Mouse (Mus musculus) midbrain, embryonic 16.5 days (tissue): ENCODE data around the gene Ccr9. TPM values are rescaled to one million over a fixed set of nuclear protein-coding genes. Genes with fewer than 3 reads are reported as not detected.

Experiments used
- ATAC-seq: fragments of 200-750 bp; cut with Nextera tagmentation; 2 replicates; pipeline ENCODE4 v1.8.0; 2017; ENCODE audit warnings: moderate TSS enrichment
- H3K27ac ChIP-seq: fragments of 300-500 bp; sonication (generic); 2 replicates; pipeline ENCODE4 v1.5.1; 2014; ENCODE audit warnings: mild to moderate bottlenecking, low read length, mixed read lengths
- H3K27me3 ChIP-seq: fragments of 300-500 bp; sonication (generic); 2 replicates; pipeline ENCODE4 v1.6.1; 2014; ENCODE audit warnings: low read depth, low read length, mixed read lengths; ENCODE audit not compliant: control insufficient read depth, insufficient read depth
- H3K36me3 ChIP-seq: fragments of 300-500 bp; sonication (generic); 2 replicates; pipeline ENCODE4 v1.6.1; 2014; ENCODE audit warnings: mild to moderate bottlenecking, low read length, moderate library complexity, mixed read lengths; ENCODE audit not compliant: control insufficient read depth, insufficient read depth
- H3K4me1 ChIP-seq: fragments of 300-500 bp; sonication (generic); 2 replicates; pipeline ENCODE4 v1.6.1; 2014; ENCODE audit warnings: mild to moderate bottlenecking, low read length, mixed read lengths; ENCODE audit not compliant: control insufficient read depth, insufficient read depth
- H3K4me2 ChIP-seq: fragments of 300-500 bp; sonication (generic); 2 replicates; pipeline ENCODE4 v1.6.1; 2014; ENCODE audit warnings: mild to moderate bottlenecking, low read length, mixed read lengths
- H3K4me3 ChIP-seq: fragments of 300-500 bp; sonication (generic); 2 replicates; pipeline ENCODE4 v1.5.1; 2014; ENCODE audit warnings: low read depth, mild to moderate bottlenecking, low read length, moderate library complexity, mixed read lengths
- H3K9ac ChIP-seq: fragments of 300-500 bp; sonication (generic); 2 replicates; pipeline ENCODE4 v1.6.1; 2014; ENCODE audit warnings: low read depth, low read length, mixed read lengths
- H3K9me3 ChIP-seq: fragments of 300-500 bp; sonication (generic); replicated peaks from 2 replicates; pipeline ENCODE4 v1.6.1; 2014; ENCODE audit warnings: mild to moderate bottlenecking, low read length, mixed read lengths; ENCODE audit not compliant: control insufficient read depth, poor library complexity, severe bottlenecking
- whole genome bisulfite sequencing: fragments of 180-500 bp; shearing (Covaris S2); extraction: QIAGEN DNeasy Blood & Tissue Kit; methylation state at CpG from one replicate; pipeline ENCODE4 v1.1.7; 2014; 5-methylcytosine and 5-hydroxymethylcytosine counted together
- polyA plus RNA-seq: library from polyadenylated mRNA; unstranded; fragments of >200 nt; fragmentation: Nextera tagmentation; extraction: Ambion mirVana; gene quantifications from 2 replicates; pipeline ENCODE4 v1.2.1, GENCODE M21; 2015

The Ccr9 gene
- polyA plus RNA-seq, 1 experiment from 2014 or later = 0.30 TPM

DNA sequence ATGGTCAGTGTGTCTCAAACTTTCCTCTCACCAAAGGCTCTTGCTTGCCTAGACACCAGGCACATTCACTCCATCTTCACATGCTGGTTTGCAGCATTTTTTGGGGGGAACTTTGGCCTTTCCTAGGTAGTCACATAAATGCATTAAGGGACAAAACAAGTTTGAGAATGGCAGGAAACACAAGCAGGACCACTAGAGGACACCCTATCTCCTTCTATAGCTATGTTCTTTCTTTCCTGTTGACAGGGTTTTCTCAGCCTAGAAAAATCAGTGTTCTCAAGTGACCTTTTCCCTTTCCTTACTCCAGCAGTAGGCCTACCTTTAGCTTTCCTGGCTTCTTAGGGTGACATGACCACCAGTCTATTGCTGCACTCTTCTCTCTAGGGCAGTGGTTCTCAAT lies 124.7 kb downstream of the Ccr9 start:
- Histone ChIP-seq H3K9me3 (no peaks in the 10 kb centered on the region), H3K9ac (no peak overlapping the region), H3K36me3 (peaks cover 3% of the 10 kb centered on the region), H3K4me3 (no peak overlapping the region), H3K4me2 (no peak overlapping the region), H3K27me3 (no peaks in the 10 kb centered on the region), H3K27ac (no peak overlapping the region), H3K4me1 (no peaks in the 10 kb centered on the region)
- no peak for ATAC-seq

DNA sequence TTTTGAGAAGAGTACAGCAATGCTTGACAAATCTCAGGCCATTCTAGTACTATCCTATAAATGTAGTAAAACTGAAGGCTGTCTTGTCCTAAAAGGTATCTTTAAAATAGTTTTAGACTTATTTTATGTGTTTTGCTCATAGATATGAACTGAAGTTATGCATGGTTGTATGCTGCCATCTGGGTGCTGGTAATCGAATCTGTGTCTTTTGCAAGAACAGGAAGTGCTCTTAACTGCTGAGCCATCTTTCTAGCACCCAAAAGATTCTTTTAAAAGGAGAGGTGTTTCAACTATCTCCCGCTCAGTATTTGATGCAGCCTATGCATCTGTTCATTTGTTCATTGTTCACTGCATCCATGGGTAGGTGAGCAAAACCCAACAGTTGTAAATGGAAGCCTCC lies 127.0 kb downstream of the Ccr9 start:
- H3K4me3 ChIP-seq = no peak overlapping the region
- WGBS = 97% methylated on average over 2 of the region's 2 CpGs
- no peaks in the 10 kb centered on the region for H3K9me3 ChIP-seq
- no peak overlapping the region for H3K9ac ChIP-seq
- no peaks in the 10 kb centered on the region for H3K4me1 ChIP-seq
- H3K36me3 ChIP-seq = peaks cover 3% of the 10 kb centered on the region; the same call in 1 of the 2 replicates
- no peak overlapping the region for H3K27ac ChIP-seq
- H3K4me2 ChIP-seq = no peak overlapping the region
- no peaks in the 10 kb centered on the region for H3K27me3 ChIP-seq
- ATAC-seq = no peak

DNA sequence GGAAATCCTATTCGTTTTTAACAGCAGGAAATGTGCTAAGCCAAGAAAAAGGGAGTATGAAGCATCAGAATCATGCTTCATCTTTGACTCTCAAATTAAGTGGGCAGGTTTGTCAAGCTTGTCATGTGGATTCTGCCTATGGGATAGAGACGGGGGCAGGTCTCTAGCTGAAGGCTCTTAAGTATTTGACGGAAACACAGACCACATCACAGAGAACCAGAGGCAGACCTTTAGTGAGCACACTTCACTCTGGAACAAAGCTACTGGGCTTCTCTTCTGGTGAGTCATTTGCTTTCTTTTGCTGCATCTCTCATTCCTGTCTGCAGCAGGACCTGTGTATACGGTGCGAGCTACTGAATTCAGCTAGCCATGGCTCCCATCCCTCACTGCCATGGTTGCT lies 128.0 kb downstream of the Ccr9 start, which contains the start of gene Cxcr6:
TSS of gene Cxcr6 (plus strand) at position 209 of the 400 bp plus-strand sequence.
- Histone ChIP-seq H3K9ac (no peak within 1 kb of the TSS), H3K27me3 (no peaks in the 10 kb centered on the region), H3K4me1 (no peaks in the 10 kb centered on the region), H3K27ac (no peak within 1 kb of the TSS), H3K9me3 (no peaks in the 10 kb centered on the region), H3K36me3 (no peaks in the 10 kb centered on the region; the same call in 1 of the 2 replicates), H3K4me2 (no peak within 1 kb of the TSS), H3K4me3 (no peak within 1 kb of the TSS)
- 90% methylated on average over 5 of the region's 5 CpGs for WGBS
- no peak for ATAC-seq

DNA sequence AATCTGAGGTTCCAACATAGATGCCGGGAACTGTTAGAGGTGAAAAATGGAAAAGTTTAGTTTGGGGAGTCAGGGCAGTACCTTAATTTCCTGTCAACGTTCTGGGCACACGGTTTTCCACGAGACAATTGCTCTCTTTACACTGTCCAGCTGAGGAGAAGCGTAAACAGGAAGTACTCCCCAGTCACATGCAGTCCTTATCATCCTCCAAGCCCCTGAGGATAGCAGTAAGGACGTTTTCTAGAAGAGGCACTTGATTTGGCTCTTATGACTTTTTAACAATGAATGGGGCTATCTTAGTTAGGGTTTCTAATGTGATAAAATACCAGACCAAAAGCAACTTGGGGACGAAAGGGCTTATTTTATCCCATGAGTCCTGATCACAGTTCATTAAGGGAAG lies 130.3 kb downstream of the Ccr9 start:
- no peak for ATAC-seq
- no peak overlapping the region for H3K4me3 ChIP-seq
- H3K27ac ChIP-seq = no peak overlapping the region
- no peaks in the 10 kb centered on the region for H3K4me1 ChIP-seq
- no peaks in the 10 kb centered on the region for H3K9me3 ChIP-seq
- H3K36me3 ChIP-seq = no peaks in the 10 kb centered on the region
- no peak overlapping the region for H3K9ac ChIP-seq
- no peaks in the 10 kb centered on the region for H3K27me3 ChIP-seq
- WGBS = 81% methylated on average over 7 of the region's 7 CpGs
- no peak overlapping the region for H3K4me2 ChIP-seq

DNA sequence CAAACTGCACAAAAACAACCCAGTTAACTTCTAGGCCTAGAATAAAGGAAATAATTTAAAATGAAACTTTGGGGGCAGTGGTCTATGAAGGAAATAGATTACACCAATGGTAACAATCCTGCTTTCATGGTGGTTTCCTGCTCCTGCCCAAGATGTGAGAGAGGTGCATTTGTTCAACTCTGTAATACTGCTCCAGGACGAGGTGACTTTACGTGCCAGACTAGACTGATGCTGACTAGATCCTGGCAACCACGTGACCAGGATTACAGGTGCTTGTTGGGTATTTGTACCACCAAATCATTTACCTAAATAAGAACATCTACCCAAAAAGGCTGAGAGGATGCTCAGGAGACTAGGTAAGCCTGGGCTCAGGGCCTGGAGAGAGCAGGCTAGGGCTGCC lies 133.6 kb downstream of the Ccr9 start:
- Histone ChIP-seq H3K27me3 (no peaks in the 10 kb centered on the region), H3K4me2 (no peak overlapping the region), H3K9ac (no peak overlapping the region), H3K9me3 (no peaks in the 10 kb centered on the region), H3K4me1 (no peaks in the 10 kb centered on the region), H3K27ac (no peak overlapping the region), H3K36me3 (peaks cover 12% of the 10 kb centered on the region), H3K4me3 (no peak overlapping the region)
- 86% methylated on average over 3 of the region's 3 CpGs for WGBS
- no peak for ATAC-seq

DNA sequence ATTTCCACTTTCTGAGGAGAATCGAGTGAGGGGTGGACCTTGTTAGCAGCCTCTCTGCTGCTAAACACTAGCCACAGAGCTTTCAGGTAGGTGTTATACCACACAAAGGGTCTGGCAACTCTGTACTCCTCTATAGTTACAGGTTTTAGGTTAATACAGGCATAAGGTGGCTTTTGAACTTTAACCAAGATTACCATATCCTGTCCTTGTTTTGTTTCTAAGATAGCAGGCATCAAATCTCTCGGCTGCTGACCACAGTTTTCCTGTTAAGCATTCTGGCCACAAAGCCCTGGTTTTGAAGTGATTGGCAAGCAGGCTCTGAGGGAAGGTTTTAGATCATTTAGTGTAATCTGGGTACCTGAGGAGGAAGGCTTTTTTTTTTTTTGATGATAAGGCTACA lies 136.1 kb downstream of the Ccr9 start:
- peaks cover 17% of the 10 kb centered on the region for H3K36me3 ChIP-seq
- H3K27me3 ChIP-seq = no peaks in the 10 kb centered on the region
- H3K4me1 ChIP-seq = no peaks in the 10 kb centered on the region
- no peak overlapping the region for H3K4me2 ChIP-seq
- 83% methylated on average over 2 of the region's 2 CpGs for WGBS
- no peak overlapping the region for H3K4me3 ChIP-seq
- no peak for ATAC-seq
- no peak overlapping the region for H3K27ac ChIP-seq
- no peaks in the 10 kb centered on the region for H3K9me3 ChIP-seq
- H3K9ac ChIP-seq = no peak overlapping the region

DNA sequence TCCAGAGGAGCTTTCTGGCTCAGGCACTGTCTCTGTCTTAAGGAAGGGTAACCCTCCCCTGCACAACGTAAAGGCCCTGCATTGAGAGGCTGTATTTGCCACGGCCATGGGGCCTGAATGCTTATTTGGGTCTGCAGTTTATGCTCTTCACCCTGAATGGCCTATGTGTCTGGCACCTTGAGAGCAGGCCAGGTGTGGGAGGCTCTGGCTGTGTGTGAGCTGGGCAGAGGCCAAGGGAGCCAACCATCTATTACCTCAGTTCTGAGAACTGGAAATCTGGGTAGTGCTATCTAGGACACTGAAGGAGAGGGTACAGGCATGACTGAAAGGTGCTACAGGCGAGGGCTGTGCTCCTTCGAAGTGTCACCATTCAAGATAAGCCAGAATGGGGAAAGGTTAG lies 136.6 kb downstream of the Ccr9 start:
- 84% methylated on average over 4 of the region's 4 CpGs for WGBS
- Histone ChIP-seq H3K27ac (no peak overlapping the region), H3K36me3 (peaks cover 17% of the 10 kb centered on the region)

DNA sequence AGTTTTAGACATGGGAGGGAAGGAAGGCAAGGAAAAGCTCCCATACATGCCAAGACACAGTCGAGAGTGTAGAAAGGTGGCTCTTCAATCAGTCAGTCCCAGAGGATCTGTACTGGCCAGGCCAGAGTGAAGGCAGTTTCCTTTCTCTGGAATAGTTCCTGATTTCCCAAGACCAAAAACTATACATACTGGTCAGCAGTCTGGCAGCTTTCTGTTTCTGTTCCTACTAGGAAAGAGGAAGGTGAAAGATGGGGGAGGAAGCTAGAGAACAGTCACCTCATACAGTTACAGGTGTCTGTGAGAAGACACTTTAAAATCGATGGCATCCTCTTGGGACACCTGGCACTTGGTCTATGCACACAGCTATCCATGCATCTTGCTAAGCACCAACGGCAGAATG lies 137.2 kb downstream of the Ccr9 start:
- Histone ChIP-seq H3K9me3 (no peaks in the 10 kb centered on the region), H3K36me3 (peaks cover 17% of the 10 kb centered on the region), H3K27me3 (no peaks in the 10 kb centered on the region), H3K4me3 (no peak overlapping the region), H3K9ac (no peak overlapping the region), H3K4me1 (no peaks in the 10 kb centered on the region), H3K27ac (no peak overlapping the region), H3K4me2 (no peak overlapping the region)
- ATAC-seq = no peak
- WGBS = 94% methylated on average over 3 of the region's 3 CpGs

More for the DNA sequence above, 136.6 kb downstream of the Ccr9 start:
- Histone ChIP-seq H3K4me1 (no peaks in the 10 kb centered on the region), H3K4me2 (no peak overlapping the region), H3K9me3 (no peaks in the 10 kb centered on the region), H3K27me3 (no peaks in the 10 kb centered on the region), H3K9ac (no peak overlapping the region), H3K4me3 (no peak overlapping the region)
- no peak for ATAC-seq

DNA sequence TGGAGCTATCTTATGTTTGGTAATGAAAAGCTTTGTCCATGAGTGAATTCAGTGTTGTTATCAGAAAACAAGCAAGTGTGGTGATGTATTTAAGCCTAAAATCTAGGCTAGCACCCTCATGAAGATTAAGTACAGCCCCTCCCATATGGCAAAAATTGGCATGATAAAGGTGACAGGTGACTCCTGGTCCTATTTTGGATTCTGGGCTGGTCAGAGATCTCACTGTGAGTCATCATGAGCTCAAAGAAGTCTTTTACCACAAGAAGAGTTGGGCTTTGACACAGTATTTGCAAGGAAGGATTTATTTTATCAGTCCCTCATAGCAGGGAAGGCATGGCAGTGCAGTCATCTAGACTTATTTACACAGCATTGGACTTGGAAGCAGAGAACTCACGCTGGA lies 137.8 kb downstream of the Ccr9 start:
- Histone ChIP-seq H3K4me2 (no peak overlapping the region), H3K9ac (no peak overlapping the region), H3K27ac (no peak overlapping the region), H3K27me3 (no peaks in the 10 kb centered on the region), H3K36me3 (peaks cover 17% of the 10 kb centered on the region), H3K4me1 (no peaks in the 10 kb centered on the region), H3K4me3 (no peak overlapping the region), H3K9me3 (no peaks in the 10 kb centered on the region)
- no peak for ATAC-seq
- WGBS = 100% methylated on average over 1 of the region's 1 CpGs

DNA sequence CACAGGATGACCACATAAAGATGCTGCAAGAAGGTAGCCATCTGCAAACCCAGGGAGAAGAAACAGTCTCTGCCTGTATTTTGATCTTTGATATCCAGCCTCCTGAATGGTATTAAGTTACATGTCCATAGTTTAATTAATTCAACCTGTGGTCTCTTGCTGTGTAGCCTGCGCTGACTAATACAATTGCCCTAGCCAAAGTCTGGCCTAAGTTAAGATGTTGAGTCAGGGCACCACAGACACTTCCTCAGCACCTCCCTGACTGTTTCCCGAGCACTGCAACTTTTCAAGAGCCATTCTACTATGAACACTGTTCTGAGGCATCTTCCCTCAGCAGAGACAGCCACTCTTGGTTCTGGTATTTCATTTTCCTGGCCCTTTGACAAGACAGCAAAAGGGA lies 140.4 kb downstream of the Ccr9 start:
- Histone ChIP-seq H3K27me3 (no peaks in the 10 kb centered on the region), H3K36me3 (peaks cover 24% of the 10 kb centered on the region), H3K27ac (no peak overlapping the region), H3K4me3 (no peak overlapping the region), H3K9me3 (no peaks in the 10 kb centered on the region), H3K9ac (no peak overlapping the region), H3K4me2 (no peak overlapping the region), H3K4me1 (no peaks in the 10 kb centered on the region)
- ATAC-seq = no peak
- 93% methylated on average over 2 of the region's 2 CpGs for WGBS
